Mouse (Mus musculus): ENCODE measurements at regions not wholly inside any gene's neighbourhood (a gene's known extent, or its start where the extent isn't known, plus 50 kb on each side); places are given as distances from the start of the nearest gene placed in this dataset.

- TF ChIP-seq POLR2A (IDR thresholded peaks at IDR 0.05; ENCODE audit: low read depth, low read length) (no peak), CTCF (IDR thresholded peaks at IDR 0.05; ENCODE audit: extremely low read depth, insufficient read length, insufficient replicate concordance, low read depth, low read length) (no peak)
Observed at GRCm38 (mm10) chr12:32486246-32486645, 107.7 kb downstream of the Ccdc71l start.
